Mouse (Mus musculus) kidney, embryonic 16.5 days (tissue): Measurements from ENCODE around the gene Jsrp1. TPM values are rescaled to one million over a fixed set of nuclear protein-coding genes. Genes with fewer than 3 reads are reported as not detected.
A peak's percentile ranks its signal among the peaks of the same experiment; 100 is the strongest.
"Not testable (repeated sequence)": the region's sequence is repeated elsewhere in the genome, so short reads cannot be mapped to it uniquely, and the experiment has no call there.

Experiments
- ATAC-seq: fragments of 200-750 bp; cut with Nextera tagmentation; 2 replicates; pipeline ENCODE4 v1.8.0; 2017; ENCODE audit warnings: moderate TSS enrichment; ENCODE audit not compliant: low FRiP score, low TSS enrichment
- H3K27ac ChIP-seq: fragments of 300-500 bp; sonication (generic); 2 replicates; pipeline ENCODE4 v1.5.1; 2014; ENCODE audit warnings: low read length
- H3K27me3 ChIP-seq: fragments of 300-500 bp; sonication (generic); 2 replicates; pipeline ENCODE4 v1.6.1; 2014; ENCODE audit warnings: low read length, control low read depth, mixed read lengths; ENCODE audit not compliant: insufficient read depth
- H3K36me3 ChIP-seq: fragments of 300-500 bp; sonication (generic); 2 replicates; pipeline ENCODE4 v1.6.1; 2014; ENCODE audit warnings: low read length, control low read depth, mixed read lengths; ENCODE audit not compliant: insufficient read depth
- H3K4me1 ChIP-seq: fragments of 300-500 bp; sonication (generic); 2 replicates; pipeline ENCODE4 v1.6.1; 2014; ENCODE audit warnings: low read length, control low read depth, mixed read lengths; ENCODE audit not compliant: insufficient read depth
- H3K4me2 ChIP-seq: fragments of 300-500 bp; sonication (generic); replicated peaks from 2 replicates; pipeline ENCODE4 v1.6.1; 2014; ENCODE audit warnings: low read depth, low read length
- H3K4me3 ChIP-seq: fragments of 300-500 bp; sonication (generic); 2 replicates; pipeline ENCODE4 v1.5.1; 2014; ENCODE audit warnings: mild to moderate bottlenecking, low read length
- H3K9ac ChIP-seq: fragments of 300-500 bp; sonication (generic); replicated peaks from 2 replicates; pipeline ENCODE4 v1.6.1; 2014; ENCODE audit warnings: low read length
- H3K9me3 ChIP-seq: fragments of 300-500 bp; sonication (generic); 2 replicates; pipeline ENCODE4 v1.6.1; 2016; ENCODE audit warnings: low read length, control low read depth
- WGBS: fragments of 180-500 bp; shearing (Covaris S2); extraction: QIAGEN DNeasy Blood & Tissue Kit; methylation state at CpG from one replicate; pipeline ENCODE4 v1.1.7; 2014; 5-methylcytosine and 5-hydroxymethylcytosine counted together
- polyA plus RNA-seq: library from polyadenylated mRNA; unstranded; fragments of >200 nt; fragmentation: Nextera tagmentation; extraction: Ambion mirVana; gene quantifications from 2 replicates; pipeline ENCODE4 v1.2.1, GENCODE M21; 2015

Gene Jsrp1
- polyA plus RNA-seq, 1 experiment from 2014 or later, result 4.5 TPM

- Histone ChIP-seq H3K4me2 (no peak overlapping the region), H3K4me1 (0 out of 2 replicates have a peak, but pooled peaks cover 4% of the 10 kb centered on the region), H3K36me3 (no peaks in the 10 kb centered on the region), H3K9ac (no peak overlapping the region), H3K4me3 (no peak overlapping the region), H3K27ac (no peak overlapping the region), H3K27me3 (no peaks in the 10 kb centered on the region), H3K9me3 (no peaks in the 10 kb centered on the region)
- WGBS, result 55% methylated on average over 2 of the region's 2 CpGs
- ATAC-seq, result no peak
These were observed 3.9 kb upstream of the Jsrp1 start for GRCm38 (mm10) chr10:80817164-80817563.

- not testable (repeated sequence) for ATAC-seq, H3K36me3 ChIP-seq, H3K4me3 ChIP-seq, H3K4me1 ChIP-seq, H3K27me3 ChIP-seq, H3K27ac ChIP-seq, H3K9ac ChIP-seq, H3K9me3 ChIP-seq, H3K4me2 ChIP-seq
- 79% methylated on average over 3 of the region's 3 CpGs for WGBS
These were observed 3.0 kb upstream of the Jsrp1 start for GRCm38 (mm10) chr10:80816303-80816702.

- Histone ChIP-seq H3K27me3 (peaks cover 2% of the 10 kb centered on the region; the same call in 1 of the 2 replicates), H3K4me1 (peaks cover 11% of the 10 kb centered on the region), H3K27ac (no peak overlapping the region), H3K4me3 (no peak overlapping the region), H3K9me3 (no peaks in the 10 kb centered on the region), H3K36me3 (no peaks in the 10 kb centered on the region), H3K9ac (no peak overlapping the region), H3K4me2 (no peak overlapping the region)
- 59% methylated on average over 7 of the region's 7 CpGs for WGBS
- ATAC-seq, result no peak
These were observed 1.5 kb upstream of the Jsrp1 start for GRCm38 (mm10) chr10:80814800-80815199.

GRCm38 (mm10) chr10:80812391-80813041, 782 bp downstream of the Jsrp1 start:
- no peak for ATAC-seq
- Histone ChIP-seq H3K27ac (no peak overlapping the region), H3K4me3 (no peak overlapping the region), H3K4me2 (no peak overlapping the region), H3K27me3 (peaks cover 6% of the 10 kb centered on the region), H3K36me3 (no peaks in the 10 kb centered on the region), H3K4me1 (peaks cover 32% of the 10 kb centered on the region), H3K9ac (peak overlapping the region; percentile 15; the same call in 1 of the 2 replicates), H3K9me3 (no peaks in the 10 kb centered on the region)
- WGBS, result 33% methylated on average over 5 of the region's 5 CpGs

- Histone ChIP-seq H3K36me3 (peaks cover 1% of the 10 kb centered on the region), H3K27me3 (peaks cover 6% of the 10 kb centered on the region), H3K4me2 (peak overlapping the region; percentile 44), H3K4me3 (peak overlapping the region; percentile 16; the same call in 1 of the 2 replicates), H3K9ac (peak overlapping the region; percentile 49; the same call in 1 of the 2 replicates), H3K4me1 (peaks cover 52% of the 10 kb centered on the region), H3K27ac (no peak overlapping the region), H3K9me3 (no peaks in the 10 kb centered on the region)
- no peak for ATAC-seq
- 5% methylated on average over 20 of the region's 20 CpGs for WGBS
These were observed 3.2 kb downstream of the Jsrp1 start for GRCm38 (mm10) chr10:80810084-80810483.

- Histone ChIP-seq H3K4me1 (peaks cover 52% of the 10 kb centered on the region), H3K4me3 (peak overlapping the region; percentile 49), H3K36me3 (peaks cover 11% of the 10 kb centered on the region), H3K9ac (peak overlapping the region; percentile 70), H3K4me2 (peak overlapping the region; percentile 95), H3K27me3 (peaks cover 6% of the 10 kb centered on the region), H3K27ac (peak overlapping the region; percentile 50), H3K9me3 (no peaks in the 10 kb centered on the region)
- WGBS, result 5% methylated on average over 18 of the region's 18 CpGs
- no peak for ATAC-seq
These were observed 4.2 kb downstream of the Jsrp1 start for GRCm38 (mm10) chr10:80808985-80809632.

- peak overlapping the region; percentile 70 for H3K9ac ChIP-seq
- H3K9me3 ChIP-seq, result no peaks in the 10 kb centered on the region
- peaks cover 19% of the 10 kb centered on the region for H3K36me3 ChIP-seq
- H3K27ac ChIP-seq, result peak overlapping the region; percentile 66
- ATAC-seq, result peak; percentile 4; the same call in 1 of the 2 replicates
- peak overlapping the region; percentile 95 for H3K4me2 ChIP-seq
- peaks cover 6% of the 10 kb centered on the region for H3K27me3 ChIP-seq
- 17% methylated on average over 40 of the region's 40 CpGs for WGBS
- peak overlapping the region; percentile 49 for H3K4me3 ChIP-seq
- H3K4me1 ChIP-seq, result peaks cover 52% of the 10 kb centered on the region
These were observed 5.0 kb downstream of the Jsrp1 start for GRCm38 (mm10) chr10:80808099-80808984.

- ATAC-seq, result peak; percentile 55
- H3K4me1 ChIP-seq, result peaks cover 48% of the 10 kb centered on the region
- WGBS, result under 1% methylated on average over 58 of the region's 58 CpGs
These were observed 6.2 kb downstream of the Jsrp1 start for GRCm38 (mm10) chr10:80807057-80807627.

GRCm38 (mm10) chr10:80806341-80807056, 6.8 kb downstream of the Jsrp1 start:
- ATAC-seq, result peak; percentile 1; the same call in 1 of the 2 replicates
- Histone ChIP-seq H3K4me3 (peak overlapping the region; percentile 49), H3K9me3 (no peaks in the 10 kb centered on the region), H3K27ac (peak overlapping the region; percentile 66), H3K9ac (peak overlapping the region; percentile 70), H3K4me2 (peak overlapping the region; percentile 95), H3K27me3 (peaks cover 6% of the 10 kb centered on the region), H3K4me1 (peaks cover 48% of the 10 kb centered on the region), H3K36me3 (peaks cover 36% of the 10 kb centered on the region)
- WGBS, result 42% methylated on average over 34 of the region's 34 CpGs

More at GRCm38 (mm10) chr10:80807057-80807627, 6.2 kb downstream of the Jsrp1 start:
- Histone ChIP-seq H3K9me3 (no peaks in the 10 kb centered on the region), H3K9ac (peak overlapping the region; percentile 70), H3K36me3 (peaks cover 31% of the 10 kb centered on the region), H3K27me3 (peaks cover 6% of the 10 kb centered on the region), H3K4me2 (peak overlapping the region; percentile 95), H3K4me3 (peak overlapping the region; percentile 49), H3K27ac (peak overlapping the region; percentile 66)
